Mouse (Mus musculus) ES-CJ7 (cell line): Measurements from ENCODE around the gene Sema4d.
A peak's percentile ranks its signal among the peaks of the same experiment; 100 is the strongest.

ENCODE experiments used
- DNase-seq: peaks from one replicate; pipeline ENCODE4 v3.0.0; 2011; ENCODE audit warnings: low read depth, low spot score

The Sema4d gene

DNA sequence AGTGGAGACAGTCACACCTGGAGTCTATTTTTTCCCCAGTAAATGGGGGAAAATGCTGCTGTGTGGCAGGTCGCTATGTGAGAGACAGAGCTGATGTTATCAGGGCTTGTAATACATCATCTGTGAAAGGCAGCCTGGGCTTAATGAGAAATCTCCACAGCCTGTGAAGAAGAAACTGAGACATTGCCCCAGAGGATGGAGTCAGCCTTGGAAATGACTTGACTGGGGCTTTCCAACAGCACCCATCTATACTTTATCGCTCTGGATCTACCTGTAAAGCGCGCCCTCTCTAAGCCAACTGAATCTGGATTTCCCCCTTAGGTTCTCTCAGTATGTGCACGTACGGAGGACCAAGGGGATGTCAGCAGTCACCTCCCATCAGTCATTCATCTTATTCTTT is 21.1 kb upstream of the Sema4d start:
- no peak for DNase-seq

DNA sequence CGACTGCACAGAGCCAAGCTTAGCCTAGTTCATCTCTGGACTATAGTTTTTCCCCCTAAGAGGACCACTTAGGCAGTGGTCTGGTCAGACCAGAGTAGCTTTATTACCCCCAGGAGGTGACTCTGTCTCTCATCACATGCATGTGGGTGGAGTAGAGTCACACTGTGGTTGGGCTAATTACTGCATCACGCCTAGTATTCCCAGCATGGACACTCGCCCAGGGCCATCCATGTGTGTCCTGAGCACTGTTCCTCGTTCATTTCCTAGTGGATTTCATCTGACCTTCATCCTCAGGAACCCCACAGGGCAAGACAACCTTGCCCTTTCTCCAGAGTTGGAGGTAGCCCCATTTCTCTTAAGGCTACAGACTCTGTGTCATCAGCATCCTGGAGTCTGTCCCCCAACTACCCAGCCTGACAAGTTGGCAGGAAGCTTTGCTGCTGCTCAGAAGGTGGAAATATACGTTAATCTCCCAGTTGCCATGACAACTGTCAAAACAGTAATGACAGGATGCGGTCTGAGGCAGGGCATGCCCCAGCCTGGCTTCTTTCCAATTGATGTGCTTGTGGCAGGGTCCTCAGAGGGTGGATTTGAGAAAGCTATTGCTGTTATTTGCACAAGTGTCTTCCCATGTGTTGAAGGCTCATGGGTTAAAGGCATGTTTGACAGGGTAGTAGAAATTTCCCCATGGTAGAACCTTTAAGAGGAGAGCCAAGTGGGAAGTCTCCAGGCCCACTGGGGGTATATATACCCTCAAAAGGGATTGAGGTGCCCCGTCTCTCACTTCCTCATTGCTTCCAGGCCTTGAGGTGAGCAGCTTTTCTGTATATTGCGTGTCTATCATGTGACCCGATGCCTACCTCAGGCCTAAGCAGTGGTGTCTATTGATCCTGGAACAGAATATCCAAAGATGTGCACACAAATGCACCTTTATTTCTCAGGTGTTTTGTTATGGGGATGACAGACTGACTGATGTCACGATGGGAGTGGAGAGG is 20.4 kb upstream of the Sema4d start:
- DNase-seq, result no peak

DNA sequence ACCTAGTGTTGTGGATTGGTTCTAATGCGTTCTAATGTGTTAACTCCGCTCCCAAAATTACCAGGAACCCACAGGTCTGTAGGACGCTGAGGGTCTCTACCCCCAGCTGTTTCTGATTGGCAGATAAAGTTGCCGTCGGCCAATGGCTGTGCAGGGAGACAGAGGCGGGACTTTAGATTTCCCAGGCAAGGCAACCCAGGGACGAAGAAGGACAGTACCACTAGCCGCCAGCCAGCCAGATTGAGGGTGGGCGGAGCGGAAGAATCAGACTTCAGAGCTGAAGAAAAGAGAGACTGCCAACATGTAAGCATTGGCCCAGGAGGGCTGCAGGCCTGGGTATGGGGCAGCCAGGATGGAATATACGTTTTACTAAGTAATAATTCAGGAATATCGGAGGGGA is 14.6 kb upstream of the Sema4d start:
- DNase-seq, result peak; percentile 49

DNA sequence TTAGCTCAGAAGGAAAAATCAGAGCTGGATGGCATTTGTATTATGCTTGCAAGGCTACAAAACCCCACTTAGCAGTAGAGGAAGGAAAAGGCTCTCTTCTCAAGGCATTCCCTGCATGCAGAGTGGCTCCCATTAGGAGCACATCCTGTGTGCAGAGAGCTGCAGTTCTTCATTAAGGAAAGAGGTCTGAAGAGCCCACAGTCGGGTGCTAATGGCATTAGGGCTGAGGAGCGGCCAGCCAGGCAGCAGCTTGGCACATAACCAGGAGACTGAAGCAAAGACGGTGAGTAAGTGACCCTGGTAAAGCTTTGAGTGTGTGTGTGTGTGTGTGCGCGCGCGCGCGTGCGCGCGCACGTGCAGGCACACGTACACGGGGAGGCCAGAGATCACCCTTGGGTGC is 12.7 kb upstream of the Sema4d start:
- DNase-seq, result no peak

DNA sequence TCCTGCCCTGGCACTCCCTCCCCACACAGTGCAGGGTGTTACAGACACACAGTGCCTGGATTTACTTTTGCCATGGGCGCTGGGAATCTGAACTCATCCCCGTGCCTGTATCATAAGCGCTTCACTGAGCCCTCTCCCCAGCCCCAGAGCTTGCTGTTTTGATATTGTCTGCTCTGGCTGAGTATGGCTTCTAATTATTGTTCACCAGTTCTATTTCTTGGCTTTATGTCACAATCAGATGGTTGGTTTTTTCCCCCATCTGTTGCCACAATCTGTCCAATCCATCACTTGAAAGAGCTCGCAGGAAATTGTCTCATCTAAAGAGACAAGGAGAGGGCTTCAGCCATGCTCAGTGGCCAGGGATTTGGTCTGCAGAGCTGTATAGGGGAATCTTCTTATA is 12.1 kb upstream of the Sema4d start:
- DNase-seq, result no peak

DNA sequence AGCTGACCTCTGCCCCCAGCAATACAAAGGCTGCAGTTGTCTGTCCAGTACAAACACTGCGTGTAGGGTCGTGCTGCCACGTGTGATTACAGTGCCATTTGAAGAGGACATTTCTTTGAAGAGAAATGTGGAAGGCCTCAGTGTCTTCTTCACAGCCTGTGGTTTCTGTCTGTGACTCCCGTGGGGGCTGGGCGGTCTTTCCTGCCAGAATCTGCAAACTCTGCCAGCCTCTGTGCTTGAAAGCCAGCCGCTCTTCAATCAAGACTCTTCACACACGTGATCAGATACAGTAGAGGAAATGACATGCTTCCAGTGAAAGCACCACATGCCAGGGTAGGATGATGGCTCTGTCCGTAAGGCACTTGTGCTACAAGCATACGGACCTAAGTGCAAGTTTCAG is 7.4 kb upstream of the Sema4d start:
- DNase-seq, result no peak

DNA sequence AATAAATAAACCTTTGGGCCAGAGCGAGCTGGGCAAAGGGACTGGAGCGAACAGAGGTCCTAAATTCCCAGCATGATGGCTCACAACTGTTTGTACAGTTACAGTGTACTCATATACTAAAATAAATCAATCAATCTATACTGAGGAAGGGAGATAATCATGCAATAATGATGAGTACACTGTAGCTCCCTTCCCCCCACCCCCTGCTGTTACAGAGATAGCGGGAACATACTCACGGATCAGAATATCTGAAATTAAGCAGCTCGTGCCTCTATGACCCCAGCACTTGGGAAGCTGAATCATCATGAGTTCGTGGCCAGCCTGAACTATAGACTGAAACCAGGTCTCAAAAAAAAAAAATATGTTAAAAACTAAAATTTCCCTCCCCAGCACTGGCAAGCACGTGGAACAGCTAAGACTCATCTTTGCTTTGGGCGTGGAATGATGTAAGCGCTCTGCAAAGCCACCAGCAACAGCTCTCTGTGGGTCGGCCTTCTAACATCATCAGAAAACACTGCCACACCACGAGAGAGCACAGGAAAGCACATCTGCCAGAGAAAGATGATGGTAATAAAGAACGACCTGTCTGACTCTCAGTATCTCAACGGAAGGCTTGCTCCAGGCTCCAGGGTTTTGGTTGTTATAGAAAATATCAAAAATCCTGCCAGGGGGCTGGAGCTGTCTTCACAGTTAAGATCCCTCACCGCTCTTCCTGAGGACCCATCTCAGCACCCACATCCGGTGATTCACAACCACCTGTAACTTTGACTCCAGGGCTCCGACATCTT is 6.4 kb upstream of the Sema4d start:
- DNase-seq, result no peak

DNA sequence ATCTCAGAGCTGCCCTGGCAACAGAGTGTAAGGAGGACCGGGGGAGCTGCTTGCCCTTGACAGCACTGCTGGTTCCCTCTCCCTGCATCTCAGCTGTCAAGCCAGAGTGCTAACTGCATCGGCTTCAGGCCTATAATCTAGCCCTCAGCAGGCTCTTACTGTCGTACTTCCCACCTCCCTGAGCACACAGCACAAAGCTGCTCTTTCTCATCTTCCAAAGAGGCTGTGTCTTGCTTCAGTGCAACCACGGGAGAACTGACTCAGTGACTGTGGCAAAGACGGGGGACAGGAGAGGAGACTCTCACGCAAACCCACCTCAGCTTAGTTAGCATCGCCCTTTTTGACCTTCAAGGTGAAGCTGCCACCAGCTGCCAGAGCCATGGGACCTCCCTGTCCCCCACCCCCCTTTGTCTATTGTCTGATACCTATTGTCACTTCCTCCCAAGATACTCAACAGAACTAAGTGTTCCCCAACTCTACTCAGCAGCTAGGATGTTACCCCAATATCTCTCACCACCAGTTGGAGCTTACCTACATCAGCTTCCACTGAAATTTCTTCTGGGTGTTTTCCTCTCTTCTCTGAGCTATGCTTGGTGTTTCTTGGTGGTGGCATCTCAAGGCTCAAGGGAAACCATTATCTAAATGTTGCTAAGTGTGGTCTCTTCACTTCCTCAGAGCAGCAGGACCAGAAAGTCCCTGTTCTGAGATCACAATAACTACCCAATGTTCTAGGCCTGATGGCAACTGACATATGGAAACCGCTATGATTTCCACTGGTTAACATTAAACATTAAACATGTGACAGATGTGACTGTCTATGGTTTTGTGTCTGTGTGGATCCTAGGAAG is 4.6 kb upstream of the Sema4d start:
- DNase-seq, result no peak

DNA sequence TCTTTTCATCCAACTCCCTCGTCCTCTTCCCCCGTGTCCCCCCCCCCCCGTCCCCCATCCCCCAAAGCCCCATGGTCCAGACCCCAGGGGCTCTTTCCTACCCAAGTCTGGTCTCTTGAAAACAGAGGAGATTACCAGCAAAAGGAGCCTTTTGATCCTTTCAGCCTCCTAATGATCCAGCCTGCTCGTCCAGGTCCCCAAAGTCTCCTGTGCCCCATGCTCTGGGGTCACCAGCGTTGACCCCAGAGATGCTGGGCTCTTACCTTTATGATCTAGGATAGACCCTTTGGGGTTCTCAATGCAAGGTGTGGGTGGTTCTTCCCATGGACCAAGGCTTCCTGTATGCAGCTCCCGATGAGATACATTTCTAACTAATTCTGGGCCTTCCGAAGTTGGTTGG is 401 bp upstream of the Sema4d start:
- DNase-seq, result no peak

DNA sequence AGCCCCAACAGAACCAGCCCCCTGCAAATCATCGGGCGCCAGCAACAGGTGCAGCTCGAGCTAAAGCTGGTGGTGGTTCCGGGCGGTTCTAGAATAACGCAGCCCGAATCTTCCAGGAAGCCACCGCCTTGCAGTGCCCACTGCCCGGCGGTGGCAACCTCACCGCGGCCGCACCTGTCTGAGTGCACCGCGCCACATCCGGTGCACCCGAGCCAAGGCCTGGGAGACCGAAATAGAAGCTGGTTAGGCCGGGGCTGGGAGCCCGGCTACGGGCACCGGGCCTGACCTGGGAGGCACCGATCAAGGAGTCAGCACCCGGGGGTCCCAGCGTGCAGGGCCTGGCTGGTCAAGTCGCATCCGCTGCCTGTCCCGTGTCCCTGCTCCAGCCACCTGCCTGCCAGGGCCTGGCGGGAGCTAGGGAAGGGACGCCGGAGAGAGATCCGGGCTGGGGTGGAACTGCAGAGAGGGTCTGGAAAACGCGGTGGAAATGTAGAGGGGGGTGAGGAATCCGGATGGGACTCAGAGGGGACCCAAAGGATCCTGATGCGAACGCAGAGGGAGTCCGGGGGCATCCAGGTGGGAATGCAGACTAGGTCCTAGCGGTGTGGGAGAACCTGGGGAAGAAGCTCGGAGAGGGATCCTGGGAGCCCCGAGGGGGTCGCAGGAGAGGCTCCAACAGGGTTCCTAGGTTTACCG is 670 bp downstream of the Sema4d start:
- DNase-seq, result peak; percentile 28

DNA sequence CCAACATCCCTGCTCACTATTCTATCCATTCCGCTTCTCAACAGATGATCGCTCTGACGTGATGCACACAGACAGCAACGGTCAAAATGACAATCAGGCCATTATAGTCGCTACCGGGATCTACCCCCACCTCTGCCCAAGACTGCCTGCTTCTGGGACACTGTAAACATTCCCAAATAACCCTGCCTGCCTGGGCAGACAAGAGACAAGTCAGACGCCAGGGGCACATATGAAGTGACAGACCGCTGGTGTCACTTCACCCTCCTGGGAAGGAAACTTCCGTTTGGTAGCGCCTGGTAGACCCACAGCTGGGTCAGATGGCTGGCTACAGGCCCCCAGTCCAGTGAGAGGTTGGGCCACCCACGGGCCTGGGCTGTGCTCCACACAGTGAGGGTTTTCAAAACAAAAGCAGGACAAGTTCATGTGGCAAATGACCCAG is 1.4 kb downstream of the Sema4d start:
- DNase-seq, result no peak

DNA sequence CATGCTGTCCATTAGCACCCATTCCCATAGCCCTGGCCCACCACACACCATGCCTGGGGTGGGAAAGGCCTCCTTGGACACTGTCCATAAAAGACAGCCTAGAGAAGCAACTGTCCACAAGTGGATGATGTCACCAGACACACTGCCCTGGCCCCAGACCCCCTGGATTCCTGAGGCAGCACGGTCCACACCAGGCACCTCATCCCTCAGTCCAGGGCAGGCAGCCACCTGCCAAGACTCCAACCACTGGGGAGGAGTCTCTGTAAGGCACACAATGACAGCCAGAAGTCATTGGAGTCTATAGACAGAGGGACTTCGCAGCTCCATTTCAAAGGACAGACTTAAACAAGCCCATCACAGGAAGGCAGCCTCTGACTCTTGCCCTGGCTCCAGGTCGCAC is 1.9 kb downstream of the Sema4d start:
- no peak for DNase-seq

DNA sequence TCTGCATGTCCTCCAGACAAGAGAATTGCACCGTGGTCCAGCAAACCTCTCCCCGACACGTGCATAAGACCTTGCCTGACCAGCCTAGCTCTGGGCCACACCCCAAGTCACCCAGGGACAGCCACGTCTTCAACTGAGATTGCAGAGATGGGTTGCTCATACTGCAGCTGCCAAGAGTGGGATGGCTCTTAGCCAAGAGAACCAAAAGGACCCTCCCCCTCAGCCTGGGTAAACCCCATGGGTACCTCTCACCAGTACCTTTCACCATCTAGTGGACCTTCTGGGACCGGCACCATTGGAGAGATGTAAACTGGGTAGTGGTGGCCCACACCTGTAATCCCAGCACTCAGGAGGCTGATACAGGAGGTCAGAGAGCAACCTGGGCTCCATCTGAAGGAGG is 2.8 kb downstream of the Sema4d start:
- DNase-seq, result no peak

DNA sequence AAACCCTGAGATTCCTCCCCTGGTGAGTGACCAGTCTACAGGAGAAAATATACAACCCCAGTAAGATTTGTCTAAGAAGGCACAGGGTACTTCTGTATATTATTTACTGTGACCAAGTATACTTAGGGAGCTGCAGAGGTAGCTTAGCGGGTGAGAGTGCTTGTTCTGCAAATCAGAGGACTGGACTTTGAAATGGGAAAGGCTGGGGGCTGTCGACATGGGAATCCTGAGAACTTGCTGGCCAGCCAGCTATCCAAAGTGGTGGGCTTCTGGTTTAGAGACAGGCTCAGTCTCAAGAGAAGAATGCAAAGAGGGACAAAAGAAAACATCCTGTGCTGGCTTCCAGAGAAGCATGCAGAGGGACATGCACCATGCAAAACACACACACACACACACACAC is 5.7 kb downstream of the Sema4d start:
- DNase-seq, result no peak

DNA sequence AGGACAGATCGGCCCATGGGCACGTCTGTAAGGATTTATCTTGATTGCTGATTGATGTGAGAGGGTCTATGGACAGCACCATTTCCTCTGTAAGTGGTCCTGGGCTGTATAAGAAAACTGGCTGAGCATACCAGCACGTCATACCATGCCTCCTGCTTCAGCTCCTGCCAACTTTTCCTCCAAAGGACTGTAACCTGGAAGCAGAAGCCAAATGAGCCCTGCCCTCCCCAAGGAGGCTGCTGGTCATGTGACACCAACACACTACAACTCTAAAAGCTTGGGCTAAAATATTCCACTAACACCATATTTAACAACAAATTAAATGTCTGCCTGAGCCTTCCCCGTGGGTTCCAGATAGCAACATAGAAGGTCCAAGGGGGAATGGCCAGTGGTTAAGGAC is 6.9 kb downstream of the Sema4d start:
- no peak for DNase-seq

DNA sequence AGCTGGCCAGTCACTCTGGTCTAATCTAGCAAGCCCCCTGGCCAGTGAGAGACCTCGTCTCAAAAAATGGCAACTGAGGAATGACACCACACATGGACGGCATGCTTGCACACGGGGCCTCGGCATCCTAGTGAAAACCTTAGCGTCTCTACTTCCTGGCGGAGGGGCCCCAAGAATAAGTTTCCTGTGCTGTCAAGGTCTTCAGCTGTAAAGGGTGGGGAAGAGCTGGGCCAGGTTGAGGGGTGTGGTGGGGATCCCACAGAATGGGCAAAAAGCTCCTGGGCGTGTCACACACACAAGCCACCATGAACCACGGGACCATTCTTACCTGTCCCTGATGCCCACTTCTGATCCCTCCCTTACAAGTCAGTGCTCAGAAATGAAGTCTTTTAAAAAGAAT is 9.1 kb downstream of the Sema4d start:
- no peak for DNase-seq

DNA sequence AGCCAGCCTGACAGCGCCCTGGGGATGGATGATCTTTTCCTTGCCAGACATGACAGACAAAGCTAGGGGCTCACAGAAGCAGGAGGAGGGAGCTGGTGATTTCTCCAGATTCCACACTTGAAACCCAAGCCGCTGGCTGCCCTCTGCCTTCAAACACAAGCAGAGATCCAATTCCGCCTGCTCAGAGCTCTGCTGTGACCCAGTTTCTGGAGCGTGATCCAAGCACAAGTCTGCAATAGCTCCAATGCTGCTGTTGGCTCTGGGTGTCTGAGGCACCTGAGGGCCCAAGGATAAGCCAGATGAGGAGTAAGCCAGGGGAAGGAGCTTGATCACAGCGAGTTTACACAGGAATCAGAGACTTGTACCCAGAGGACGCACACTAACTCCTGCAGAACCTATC is 9.7 kb downstream of the Sema4d start:
- no peak for DNase-seq

DNA sequence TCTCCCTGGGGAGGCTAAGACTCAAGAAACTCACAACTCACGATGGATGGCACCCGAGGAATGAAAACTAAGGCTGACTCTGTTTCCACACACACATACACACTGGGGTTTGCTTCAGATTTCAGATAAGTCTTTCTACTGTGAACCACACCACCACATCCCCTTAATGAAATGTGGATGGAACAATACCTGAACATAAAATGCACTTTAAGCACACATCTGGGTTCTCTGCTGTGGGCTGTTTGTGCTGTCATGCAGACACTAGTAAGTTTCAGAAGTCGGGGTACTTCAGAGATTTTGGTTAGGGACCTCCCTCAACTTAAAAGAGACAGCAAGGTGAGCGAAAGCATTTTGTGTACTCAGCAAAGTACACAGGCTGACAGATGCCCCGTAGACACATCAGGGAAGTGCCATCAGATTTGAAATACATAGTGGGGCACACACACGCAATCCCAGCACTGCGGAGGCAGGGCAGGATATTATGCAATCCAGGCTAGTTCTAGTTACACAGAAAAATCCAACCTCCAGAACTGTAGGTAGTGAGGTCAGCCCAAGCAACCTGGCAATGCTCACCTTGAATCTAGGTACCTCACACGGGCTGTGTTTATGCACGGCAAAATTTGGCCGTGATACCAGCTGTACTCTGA is 12.9 kb downstream of the Sema4d start:
- no peak for DNase-seq

DNA sequence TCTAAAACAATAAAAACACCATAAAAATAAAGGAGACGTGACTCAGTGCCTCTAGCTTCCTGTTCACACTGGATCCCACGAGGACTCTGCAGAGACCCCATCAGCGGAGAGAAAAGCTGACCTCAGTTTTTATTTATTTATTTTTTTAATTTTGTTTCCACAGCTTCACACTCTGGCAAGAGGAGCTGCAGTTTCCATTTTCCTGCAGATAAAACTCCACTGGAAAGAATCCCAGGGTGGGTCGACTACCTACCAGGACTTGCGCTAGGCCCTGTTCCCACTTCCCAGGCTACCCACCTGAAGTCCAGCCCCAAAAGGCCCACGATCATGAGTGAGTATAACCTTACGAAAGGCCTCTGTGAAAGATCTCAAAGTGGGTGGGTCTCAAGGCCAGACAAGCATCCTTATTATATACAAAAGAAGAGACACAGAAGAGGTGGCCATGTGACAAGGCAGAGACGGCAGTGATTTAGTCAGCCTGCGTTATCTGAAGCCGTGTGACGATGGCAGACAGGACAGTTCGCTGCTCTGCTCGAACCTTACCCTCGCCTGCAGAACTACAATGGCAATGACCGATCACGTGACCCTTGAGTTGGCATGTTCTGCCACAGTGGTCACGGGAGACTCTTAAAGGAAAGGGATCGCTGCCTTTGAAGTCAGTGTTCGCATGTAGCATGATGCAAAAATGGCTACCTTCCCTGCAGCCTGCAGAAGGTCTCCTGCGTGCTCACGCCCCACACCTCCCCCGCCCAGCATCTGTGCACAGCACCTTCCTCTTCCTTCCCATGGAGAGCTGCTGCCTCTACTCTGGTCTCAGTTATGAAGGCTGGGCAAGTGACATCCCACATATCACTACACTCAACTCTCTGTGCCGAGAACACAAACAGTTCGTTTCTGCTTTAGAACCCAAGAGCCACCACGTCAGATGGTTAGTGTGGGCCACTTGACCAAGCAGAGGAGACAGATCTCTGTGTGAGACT is 14.3 kb downstream of the Sema4d start:
- DNase-seq, result no peak
